Mouse (Mus musculus) retina, postnatal 1 day (tissue): ENCODE data around the gene Atp2b4.
"Not testable (repeated sequence)": the region's sequence is repeated elsewhere in the genome, so short reads cannot be mapped to it uniquely, and the experiment has no call there.

Experiments used
- DNase-seq: peaks from one replicate; pipeline ENCODE4 v3.0.0-alpha.2; 2012

The Atp2b4 gene

DNA sequence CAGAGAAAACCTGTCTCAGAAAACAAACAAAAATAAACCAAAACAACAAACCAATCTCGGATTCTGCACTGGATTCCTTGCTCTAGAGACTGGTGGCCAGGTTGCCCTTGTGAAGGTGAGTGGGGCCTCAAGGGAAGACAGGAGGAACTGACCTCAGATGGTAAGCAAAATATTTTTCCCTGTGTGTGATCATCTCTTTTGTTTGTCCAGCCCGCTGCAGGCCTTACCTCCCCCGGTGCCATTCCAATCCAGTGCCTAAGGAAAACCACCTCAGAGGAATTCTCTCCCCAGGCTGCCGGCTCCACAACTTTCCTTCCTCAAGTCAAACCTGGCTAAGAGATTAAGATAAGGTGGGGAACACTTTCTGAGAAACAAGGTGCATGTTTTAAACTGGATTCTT lies 108.6 kb downstream of the Atp2b4 start:
- DNase-seq, result no peak

DNA sequence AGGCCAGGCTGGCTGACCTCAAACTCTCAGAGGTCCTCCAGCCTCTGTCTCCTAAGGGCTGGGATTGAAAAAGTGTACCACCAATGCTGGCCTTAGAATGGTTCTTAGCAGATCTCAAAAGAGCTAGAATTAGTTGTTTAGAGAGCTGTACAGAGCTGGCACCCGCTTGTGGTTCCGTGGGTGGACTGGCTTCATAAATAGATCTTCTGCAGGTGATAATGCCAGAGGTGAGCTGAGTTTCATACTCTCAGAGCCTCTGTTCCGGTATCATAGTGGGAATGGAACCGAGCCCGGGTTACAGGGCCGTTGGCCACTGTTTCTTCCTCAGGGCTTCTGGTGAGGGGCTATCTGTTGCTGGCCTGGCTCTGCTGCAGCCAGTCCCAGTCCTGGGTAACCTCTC lies 109.8 kb downstream of the Atp2b4 start:
- no peak for DNase-seq

DNA sequence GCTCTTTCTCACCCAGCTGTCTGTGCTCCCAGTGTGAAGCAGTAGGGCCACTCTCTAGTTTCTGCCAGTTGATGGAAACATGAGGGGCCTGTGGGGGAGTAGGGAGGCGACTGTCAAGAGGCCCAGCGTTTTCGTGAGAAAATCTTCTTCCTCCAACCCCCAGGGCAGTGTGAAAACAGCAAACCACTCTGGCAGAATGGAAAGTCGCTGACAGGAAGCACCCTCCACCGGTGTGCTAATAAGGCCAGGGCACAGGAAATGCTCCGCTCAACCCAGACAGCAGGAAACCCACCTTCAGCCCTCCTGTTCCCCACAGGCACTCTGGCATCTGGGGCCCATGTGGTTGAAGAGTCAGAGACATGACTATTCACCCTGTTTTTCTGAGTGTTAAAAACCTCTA lies 110.9 kb downstream of the Atp2b4 start, which contains the start of gene Lax1:
Gene Lax1, minus strand, starts transcription at position 212 of the 400 bp plus-strand sequence.
- DNase-seq, result no peak

DNA sequence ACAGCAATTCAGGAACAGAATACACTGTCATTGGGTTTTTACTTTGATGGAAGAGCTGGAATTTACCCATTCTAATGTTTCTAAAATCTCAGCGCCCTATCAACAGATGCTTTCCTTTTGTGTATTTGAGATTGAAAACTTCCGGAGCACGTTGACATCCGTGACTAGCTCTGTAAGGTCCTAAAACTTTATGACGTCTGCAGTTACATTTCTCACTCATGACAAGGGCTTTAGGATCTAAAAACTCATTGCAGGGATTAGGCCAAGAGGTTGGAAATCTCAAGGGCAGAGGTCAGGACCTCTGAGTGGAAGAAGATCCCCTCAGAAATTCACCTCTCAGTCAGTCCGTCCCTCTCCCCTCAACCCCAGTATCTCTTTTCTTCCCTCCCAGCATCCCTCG lies 112.5 kb downstream of the Atp2b4 start:
- DNase-seq, result no peak

DNA sequence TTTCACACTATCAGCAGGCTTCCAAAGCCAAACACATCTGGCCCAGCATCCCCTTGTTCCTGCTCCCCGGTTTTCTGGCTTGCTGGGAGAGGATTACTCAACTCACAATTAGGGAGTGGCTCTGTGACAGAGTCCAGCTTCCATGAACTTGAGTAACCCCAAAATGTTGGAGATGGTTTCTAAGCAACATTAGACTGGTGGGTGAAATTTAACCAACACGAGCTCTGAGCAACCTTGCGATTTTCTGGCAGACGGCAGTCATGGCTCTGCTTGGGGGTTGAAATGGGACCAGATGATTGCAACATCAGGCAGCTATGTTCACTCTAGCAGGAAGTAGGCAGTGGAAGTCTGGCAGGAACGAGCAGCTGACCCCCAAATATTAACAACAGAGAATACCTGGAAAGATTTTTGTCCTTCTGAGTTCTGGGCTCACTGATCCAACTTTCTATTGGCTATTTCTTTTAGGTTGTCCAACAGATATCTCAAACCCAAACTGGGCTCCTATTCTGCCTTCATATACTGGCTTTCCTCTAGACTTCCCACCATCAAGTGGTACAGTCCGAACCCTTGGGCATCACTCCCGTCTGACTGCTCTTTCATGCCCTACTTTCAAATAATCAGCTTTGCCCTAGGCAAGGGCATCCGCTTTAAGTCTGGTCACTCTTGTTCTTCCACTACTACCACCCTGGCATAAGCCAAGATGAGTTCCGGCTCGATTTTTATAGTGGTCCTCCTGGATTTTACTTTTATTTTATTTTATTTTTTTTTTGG lies 114.9 kb downstream of the Atp2b4 start:
- peak; percentile 66 for DNase-seq

DNA sequence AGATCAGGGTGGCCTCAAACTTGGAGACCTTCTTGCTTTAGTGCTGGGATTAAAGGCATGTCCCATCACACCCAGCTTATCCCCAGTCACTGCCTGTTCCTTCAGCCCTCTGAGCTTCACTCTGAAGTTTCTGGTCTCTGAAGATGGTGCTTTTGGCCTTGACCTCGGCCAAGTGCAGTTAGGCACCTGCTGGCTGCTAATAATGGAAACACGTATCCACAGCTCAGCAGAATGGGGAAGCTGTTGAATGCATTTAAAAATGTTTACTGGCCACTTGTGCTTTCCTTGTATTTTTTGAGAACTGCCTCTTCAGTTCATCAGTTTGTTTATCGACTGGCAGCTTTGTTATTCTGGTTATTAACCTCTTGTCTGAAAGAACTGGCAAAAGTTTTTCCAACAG lies 129.0 kb downstream of the Atp2b4 start:
- DNase-seq, result no peak

DNA sequence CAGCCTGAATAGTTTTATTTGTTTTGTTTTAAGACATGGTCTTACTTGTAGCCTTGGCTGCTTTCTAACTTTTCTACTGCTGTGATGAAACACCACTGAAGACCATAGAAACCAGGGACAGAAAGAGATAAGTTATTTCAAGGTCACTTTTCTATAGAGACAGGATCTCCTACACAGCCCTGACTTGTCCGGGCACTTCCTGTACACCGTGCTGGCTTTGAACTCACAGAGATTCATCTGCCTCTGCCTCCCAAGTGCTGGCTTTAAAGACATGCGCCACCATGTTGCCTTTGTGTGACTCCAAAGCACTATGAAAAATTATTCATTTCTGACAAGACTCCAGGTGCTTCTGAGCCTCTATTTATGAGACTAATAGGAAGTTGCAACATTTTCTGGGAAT lies 129.6 kb downstream of the Atp2b4 start:
- DNase-seq, result no peak

DNA sequence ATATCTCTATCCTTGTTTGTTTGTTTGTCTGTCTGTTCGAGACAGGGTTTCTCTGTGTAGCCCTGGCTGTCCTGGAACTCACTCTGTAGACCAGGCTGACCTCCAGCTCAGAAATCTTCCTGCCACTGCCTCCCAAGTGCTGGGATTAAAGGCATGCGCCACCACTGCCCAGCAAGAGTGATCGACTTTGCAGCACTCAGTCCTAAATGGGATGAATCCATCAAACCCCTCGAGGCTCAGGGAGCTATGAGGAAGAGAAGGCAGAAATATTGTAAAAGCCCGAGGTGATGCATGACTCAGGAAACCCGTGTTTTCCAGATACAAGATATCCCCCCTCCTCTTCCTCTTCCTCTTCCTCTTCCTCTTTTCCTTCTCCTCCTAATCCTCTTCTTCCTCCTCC lies 130.1 kb downstream of the Atp2b4 start:
- no peak for DNase-seq

DNA sequence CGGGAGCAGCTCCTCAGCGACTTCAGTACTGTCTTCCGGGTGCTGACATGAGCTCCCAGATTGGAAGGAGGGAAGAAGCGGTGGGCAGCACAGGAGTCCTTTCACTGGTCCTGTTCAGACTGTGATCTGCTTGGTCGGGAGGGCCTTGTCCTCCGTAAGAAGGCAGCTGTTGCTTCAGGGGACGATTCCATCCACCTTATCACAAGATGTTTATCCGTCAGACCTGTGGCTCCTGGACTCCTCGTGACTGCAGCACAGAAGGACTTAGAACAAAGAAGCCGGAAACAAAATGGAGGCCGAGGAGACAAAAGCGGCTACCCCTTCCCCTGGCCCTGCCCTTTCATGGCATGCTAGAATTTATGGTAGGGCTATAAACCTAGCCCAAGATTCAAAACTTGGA lies 130.7 kb downstream of the Atp2b4 start:
- no peak for DNase-seq

DNA sequence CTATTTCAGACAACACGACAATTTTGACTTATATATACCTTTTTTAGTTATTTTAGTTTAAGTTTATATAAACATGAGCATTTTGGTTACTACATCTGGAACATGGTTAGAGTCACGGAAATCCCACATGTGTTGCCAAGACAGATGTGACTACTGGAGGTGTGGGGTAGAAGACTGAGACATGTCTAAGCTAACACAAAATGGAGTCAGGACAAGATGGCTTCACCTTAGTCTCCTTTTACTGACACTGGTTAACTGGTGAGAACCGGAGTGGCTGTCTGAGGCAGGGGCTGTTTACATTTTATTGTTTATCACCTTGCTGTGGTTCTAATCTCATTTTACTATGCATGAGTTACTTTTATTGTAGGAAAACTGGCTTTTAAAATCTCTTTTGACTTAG lies 132.2 kb downstream of the Atp2b4 start:
- DNase-seq, result no peak

DNA sequence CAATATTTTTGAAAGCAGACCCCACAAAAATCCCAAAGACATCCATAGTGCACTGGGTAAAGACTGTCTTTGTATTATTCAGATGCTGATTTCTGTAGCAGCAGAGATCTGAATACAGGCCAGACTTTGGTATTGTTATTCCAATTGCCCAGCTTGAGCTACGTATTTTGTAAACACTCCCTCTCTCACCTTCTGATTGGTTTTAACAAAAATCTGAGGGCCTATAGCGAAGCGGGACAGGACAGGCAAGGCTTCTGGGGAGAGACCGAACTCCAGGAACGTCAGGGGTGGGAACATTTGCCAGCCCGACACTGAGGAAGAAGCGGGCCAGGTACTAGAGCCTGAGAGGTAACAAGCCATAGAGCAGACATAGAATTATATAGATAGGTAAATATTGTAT lies 133.1 kb downstream of the Atp2b4 start:
- DNase-seq, result no peak

DNA sequence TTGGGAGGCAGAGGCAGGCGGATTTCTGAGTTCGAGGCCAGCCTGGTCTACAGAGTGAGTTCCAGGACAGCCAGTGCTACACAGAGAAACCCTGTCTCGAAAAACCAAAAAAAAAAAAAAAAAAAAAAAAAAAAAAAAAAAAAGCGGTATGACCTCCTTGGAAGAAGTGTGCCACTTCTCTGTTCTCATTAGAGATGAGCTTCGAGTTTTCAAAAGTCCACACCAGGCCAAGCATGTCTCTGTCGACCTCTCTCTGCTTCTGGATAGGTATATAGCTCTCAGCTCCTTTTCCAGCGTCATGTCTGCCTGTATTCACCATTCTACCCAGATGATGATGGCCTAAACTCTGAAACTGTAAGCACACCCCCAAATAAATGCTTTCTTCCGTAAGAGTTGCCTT lies 135.1 kb downstream of the Atp2b4 start:
- not testable (repeated sequence) for DNase-seq

DNA sequence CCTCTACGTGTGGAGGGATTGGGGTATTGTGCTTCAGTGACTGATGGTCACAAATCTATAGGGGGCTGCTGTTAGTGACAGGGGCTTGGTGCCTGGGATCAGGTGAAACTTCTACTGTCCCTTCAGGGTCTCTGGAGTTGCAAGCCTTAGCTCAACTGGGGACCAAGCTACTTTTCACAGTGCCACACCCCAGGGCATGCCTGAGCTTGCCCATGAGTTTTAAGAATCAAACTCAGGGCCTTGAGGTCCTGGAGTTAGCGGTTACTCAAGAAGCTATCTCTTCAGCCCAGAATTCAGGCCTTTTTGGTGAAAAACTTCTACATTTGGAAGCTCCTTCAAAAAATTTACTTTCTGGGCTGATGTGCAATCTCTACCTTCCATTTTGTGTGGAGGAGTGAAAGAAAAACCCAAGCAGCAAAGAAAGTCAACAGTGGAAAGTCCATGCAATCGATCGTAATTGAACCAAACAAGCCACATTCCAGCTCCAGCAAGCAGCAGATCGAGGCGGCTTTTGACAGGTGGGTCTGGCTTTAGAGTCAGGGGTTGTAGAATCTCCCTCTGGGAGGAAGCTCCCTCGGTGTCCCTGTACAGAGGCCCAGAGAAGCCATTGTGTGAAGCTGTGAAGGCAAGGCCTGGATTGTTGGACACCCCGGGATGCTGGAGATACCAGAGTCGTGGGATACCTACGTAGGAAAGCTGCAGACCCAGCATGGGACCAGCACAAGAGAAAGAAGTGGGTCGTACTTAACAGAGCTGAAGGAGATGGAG lies 136.5 kb downstream of the Atp2b4 start:
- DNase-seq, result no peak

DNA sequence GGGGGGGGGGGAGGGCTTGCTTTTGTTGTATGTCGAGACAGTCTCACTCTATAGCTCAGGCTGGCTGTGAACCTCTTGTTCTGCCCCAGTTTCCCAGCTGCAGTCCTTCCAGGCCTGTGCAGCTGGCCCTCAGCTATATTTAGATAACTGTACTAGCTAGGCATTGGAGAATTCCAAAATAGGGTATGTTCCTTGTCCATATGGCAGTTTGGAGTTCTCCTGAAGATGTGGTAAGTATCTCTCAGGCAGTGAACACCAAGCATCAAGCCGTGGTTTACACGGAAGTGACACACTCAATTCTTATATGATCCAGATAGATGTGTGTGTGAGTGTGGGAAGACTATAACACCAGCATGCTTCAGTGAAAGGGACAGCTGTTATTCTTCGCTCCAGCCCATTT lies 137.4 kb downstream of the Atp2b4 start:
- no peak for DNase-seq

DNA sequence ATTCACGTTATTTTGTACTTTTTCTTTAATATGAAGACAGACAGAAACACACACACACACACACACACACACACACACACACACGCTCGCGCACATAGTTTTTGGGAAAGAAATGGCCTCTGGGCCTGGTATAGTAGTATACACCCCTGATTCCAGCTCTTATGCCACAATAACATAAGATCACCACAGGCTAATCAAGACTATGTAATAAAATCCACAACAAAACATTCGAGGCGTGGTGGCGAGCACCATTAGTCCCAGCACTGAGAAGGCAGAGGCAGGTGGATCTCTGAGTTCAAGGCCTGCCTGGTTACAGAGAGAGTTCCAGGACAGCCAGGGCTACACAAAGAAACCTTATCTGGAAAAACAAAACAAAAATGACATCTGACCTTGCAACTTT lies 137.9 kb downstream of the Atp2b4 start:
- DNase-seq, result no peak

DNA sequence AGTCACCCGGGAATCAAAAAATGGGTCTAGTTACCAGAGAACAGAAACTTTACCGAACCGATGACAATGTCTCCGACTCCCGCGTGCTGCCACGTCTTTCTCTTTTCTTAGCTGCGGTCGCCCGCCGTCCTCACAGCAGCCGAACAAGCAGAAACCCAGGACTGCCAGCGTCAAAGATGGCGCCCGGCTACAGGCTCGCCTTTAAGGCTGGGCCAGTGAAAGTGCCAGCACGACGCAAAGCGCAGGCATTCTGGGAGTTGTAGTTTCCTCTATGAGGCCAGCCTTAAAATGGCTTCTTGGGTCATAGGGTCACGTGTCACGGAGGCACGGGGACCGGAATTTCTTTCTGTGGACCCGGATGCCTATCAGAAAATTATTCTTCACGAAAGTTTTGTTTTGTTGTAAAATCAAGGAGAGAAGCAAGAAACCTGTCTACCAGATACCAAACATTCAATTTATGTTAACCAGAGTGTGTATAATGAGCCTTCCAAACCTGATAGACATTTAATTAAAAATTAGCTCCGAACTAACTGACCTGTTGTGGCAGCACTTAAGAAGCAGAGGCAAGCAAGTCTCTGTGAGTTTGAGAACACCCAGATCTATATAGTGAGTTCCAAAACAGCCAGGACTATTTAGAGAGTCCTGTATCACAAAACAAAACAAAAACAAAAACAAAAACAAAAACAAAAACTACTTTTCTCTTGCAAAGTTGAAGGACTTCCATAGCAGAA lies 139.5 kb downstream of the Atp2b4 start, which contains the start of gene Gm38394:
Gene Gm38394, minus strand, starts transcription at position 116 of the 731 bp plus-strand sequence.
- DNase-seq, result peak; percentile 98

DNA sequence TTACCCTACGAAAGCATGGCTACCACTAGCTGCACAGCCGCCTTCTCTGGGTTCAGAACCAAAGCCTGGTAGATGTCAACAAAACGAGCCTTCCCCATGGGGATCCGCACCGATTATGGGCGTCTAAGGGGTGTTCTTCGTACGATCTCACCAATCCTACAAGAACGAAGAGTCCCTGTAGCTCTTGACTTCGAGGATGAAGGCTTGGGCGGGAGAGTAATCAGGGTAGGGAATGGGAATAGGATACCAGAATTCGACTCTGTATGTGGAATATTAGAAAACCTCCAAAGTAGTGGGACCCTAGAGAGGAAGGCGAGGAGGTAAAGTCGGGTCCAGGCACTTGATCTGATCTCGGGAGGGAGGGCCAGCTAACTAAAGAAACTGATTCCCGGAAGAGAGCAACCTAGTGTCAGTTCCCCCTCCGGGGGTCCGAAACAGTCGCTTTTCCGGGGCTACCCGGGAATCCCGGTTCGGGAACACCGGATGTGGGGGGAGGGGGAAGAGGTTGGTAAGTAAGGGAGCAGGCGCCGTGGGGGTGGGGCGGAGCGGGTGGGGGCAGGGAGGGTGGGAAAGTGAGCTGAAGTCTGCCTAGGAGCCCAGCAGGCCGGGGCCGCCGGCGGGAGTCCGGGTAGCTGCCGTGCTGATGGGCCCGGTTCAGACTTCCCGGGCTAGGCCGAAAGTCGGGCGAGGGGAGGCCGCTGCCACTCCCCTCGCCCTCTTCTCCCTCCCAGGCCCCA lies 140.2 kb downstream of the Atp2b4 start, which contains the start of gene Zbed6:
Gene Zbed6, minus strand, starts transcription at position 420 of the 737 bp plus-strand sequence.
- peak; percentile 80 for DNase-seq

DNA sequence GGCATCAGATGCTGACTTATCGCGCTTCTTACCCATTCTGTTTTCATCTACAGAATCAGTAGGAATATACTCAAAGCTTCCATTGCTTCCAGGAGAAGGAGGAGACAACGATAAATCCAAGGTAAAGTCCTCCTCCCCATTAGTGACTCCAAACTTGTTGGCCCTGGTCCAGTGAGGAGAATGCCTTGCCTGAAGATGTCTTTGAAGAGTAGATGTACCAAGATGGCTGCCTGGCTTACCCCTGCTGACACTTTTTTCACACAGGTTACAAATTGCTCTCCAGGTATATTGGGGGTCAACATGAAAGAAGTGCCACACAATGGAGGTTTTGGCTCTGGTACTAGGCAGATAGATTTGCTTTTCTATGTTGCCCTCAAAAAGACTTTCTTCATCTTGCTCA lies 142.0 kb downstream of the Atp2b4 start:
- DNase-seq, result no peak

DNA sequence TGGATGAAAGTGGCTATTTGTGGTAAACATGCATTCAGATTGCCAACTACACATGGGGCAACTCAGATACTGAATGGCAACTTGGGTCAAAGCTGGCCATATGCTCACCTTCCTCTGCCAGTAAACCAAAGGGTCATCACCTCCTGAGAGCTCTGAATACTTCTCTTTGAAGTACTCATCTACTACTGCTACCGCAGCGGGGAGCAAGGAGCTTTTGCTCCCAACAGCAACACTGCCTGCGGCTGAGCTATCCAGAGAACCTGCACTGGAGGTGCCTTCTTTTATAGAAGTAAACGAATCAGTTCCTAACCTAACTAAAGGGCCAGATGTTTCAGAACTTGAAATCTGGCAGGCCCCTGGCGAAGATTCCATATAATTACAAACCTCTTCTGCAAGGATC lies 144.0 kb downstream of the Atp2b4 start:
- DNase-seq, result no peak

DNA sequence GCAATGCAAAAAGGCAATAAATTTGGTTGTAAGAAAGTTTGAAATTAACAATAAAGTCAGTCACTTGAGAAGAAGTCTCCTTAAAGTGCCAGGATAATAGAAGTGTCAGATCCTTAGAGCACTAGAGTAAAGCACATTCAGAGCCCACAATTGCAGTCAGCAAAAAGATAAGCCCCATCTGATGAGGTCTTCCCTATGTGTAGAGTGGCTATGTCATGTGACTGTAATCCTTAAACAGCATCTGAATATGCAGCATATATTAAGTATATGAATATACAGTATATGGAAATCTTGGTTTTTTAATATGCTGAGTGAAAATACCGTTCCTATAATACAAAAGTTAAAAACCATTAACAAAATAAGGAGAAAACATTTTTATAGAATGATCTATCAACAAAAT lies 147.8 kb downstream of the Atp2b4 start:
- DNase-seq, result no peak

DNA sequence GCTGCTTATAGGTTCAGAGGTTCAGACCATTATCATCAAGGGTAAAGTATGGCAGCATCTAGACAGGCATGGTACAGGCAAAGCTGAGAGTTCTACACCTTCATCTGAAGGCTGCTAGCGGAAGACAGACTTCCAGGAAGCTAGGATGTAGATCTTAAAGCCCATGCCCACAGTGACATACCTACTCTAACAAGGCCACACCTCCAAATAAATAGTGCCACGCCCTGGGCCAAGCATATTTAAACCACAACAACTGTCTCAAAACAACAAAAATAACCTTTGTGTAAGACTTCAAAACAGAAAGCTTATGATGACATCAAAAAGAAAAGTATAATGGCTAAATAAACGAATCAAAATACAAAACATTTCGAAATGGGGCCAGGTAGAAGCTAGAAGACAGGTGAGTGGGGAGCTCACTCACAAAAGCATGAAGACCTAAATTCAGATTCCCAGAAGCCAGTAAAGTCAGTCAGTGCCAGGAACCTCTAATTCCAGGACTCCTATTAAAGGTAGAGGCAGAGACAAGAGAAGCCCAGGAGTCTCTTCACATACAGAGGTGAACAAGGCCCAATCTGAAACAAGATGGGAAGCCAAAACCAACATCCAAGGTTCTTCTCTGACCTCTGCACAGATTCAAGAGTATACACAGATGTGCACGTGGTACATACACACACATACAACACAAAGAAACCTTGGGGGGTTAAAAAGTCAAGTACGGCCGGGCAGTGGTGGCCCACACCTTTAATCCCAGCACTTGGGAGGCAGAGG lies 150.4 kb downstream of the Atp2b4 start:
- DNase-seq, result no peak
